Mouse (Mus musculus): ENCODE measurements around the gene Gm20458. TPM values are rescaled to one million over a fixed set of nuclear protein-coding genes. Genes with fewer than 3 reads are reported as not detected.
A peak's percentile ranks its signal among the peaks of the same experiment; 100 is the strongest.

The Gm20458 gene
- total RNA-seq (2021) = 10 to 100 TPM in 1 of 2 experiments, 1 to 10 TPM in 1; 4.1 to 17.9 TPM
- long read RNA-seq, partial matches to known transcripts = 4 of 8 reads
- long read RNA-seq, other reads (novel, unspliced or antisense) = 4 of 8 reads

- DNase-seq (ENCODE audit: low spot score in 2 of 2) = peak; percentile 93 to 96
These were observed at the start of gene Gm20458 for GRCm38 (mm10) chr2:164460745-164461551. Gm20458 (plus strand) TSS chr2:164460967.

- no peak for DNase-seq (ENCODE audit: low spot score in 2 of 2)
These were observed 46.6 kb upstream of the Gm20458 start for GRCm38 (mm10) chr2:164414167-164414566.

DNA sequence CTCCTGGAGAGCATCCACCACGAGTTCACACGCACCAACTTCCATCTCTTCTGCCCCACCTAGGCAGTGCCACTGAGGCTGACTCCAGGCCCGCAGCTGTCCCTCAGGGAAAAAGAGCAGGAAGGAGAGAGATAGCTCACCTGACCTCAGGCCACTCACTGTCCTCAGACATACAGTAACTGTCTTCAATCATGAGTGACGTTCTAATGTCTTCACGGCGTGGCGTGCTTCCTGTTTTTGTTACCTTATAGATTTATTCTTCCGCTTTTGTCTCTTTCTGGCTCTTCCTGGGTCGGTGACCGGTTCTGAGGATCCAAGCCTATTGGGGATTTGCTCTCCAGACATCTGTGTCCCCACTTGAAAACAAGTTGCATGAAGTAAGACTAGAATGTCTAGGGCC is 46.2 kb upstream of the Gm20458 start:
- no peak for DNase-seq (ENCODE audit: low spot score in 2 of 2)

GRCm38 (mm10) chr2:164417198-164417597 is 43.6 kb upstream of the Gm20458 start:
- peak in 1 of 2 experiments; percentile 53 for DNase-seq (ENCODE audit: low spot score in 2 of 2)

- DNase-seq (ENCODE audit: low spot score in 2 of 2) = no peak
These were observed 42.4 kb upstream of the Gm20458 start for GRCm38 (mm10) chr2:164418308-164418875.

GRCm38 (mm10) chr2:164419489-164419888 is 41.3 kb upstream of the Gm20458 start:
- DNase-seq (ENCODE audit: low spot score in 2 of 2) = no peak

- no peak for DNase-seq (ENCODE audit: low spot score in 2 of 2)
These were observed 39.5 kb upstream of the Gm20458 start for GRCm38 (mm10) chr2:164421306-164421705.

- no peak for DNase-seq (ENCODE audit: low spot score in 2 of 2)
These were observed 38.8 kb upstream of the Gm20458 start for GRCm38 (mm10) chr2:164421979-164422378.

DNA sequence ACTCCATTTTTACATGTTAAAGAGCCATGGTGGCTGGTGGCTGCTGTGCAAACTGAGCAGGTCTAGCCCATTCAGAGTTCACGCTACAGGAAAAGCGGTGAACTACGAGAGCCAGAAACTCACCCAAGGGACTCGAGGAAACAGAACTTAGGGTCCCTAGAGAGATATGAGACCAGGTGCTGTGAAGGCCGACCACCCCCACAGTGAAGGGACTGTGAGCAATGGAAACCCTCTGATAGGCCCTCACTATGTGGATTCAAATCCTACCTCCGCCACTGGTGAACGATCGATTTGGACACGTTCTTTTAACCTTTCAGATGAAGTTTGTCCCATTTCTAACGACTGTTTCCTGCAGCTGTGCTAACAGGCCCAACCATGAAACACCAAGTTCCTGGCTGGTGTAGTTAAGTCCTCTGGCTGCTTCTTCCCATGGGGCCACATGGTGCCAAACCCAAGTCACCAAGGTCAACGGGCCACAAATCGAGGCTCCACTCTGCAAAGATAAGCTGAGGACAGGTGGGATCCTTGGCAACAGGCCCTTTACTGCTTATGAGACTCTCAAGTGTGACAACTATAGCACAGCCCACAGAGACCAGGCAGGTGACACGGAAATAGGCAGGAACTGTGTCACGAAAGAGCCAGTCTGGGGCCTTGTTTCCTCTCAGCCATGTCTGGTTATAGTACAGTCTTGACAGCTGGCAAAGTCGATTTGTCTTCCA is 37.9 kb upstream of the Gm20458 start:
- no peak for DNase-seq (ENCODE audit: low spot score in 2 of 2)

DNA sequence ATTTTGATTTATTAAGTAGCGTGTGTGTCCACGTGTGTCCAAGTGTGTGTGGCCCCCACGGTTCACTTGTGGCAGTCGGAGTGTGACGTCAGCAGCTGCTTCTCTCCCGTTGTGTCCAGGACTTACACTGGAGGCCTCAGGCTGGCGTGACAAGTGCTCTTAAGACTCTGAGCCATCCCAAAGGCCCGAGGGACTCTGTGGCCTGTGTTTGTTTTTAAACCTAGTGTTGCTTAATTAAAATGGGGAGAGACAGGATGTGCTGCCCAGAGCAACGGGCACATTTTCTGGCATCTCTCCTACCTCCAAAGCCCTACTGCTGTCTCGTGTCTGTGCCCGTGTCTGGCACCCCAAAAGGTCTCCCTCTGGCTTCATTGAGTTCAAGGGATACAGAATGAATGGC is 37.3 kb upstream of the Gm20458 start:
- no peak for DNase-seq (ENCODE audit: low spot score in 2 of 2)

- DNase-seq (ENCODE audit: low spot score in 2 of 2) = no peak
These were observed 36.4 kb upstream of the Gm20458 start for GRCm38 (mm10) chr2:164424406-164424805.

DNA sequence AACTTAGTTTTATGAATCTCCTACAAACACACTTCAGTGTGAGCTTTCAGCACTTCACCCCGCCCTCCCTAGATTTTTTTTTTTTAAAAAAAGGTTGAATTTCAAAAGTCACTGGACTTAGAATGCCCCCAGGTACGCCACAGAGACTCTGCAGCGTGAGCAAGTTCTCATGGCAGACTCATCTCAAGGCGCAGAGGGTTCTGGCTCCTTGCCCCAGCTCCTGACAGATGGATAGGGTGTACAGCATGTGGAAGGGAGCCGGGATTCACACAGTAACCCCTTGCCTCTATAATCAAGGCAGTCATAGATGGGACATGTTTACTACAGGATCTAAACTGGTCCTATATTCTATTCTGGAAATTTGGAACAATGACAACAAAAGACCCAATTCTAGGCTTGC is 35.4 kb upstream of the Gm20458 start:
- no peak for DNase-seq (ENCODE audit: low spot score in 2 of 2)

DNA sequence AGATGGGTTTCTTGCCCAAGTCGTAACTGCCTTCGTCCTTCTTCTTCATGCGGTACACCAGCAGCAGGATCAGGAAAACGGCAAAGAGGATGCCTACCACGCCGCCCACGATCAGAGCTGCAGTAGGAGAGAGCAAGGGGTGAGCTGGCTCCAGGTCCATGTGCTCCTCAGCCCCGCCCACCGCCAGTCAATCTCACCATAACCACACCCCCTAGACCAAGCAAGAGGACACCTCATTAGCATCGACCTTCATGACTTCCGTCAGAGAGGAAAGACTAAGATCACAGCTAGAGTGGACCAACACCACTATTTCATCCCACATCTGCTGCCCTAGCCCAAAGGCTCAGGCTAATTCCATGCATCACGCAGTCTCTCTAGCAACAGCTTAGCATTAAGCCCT is 34.6 kb upstream of the Gm20458 start:
- no peak for DNase-seq (ENCODE audit: low spot score in 2 of 2)

GRCm38 (mm10) chr2:164426952-164427351 is 33.8 kb upstream of the Gm20458 start:
- DNase-seq (ENCODE audit: low spot score in 2 of 2) = no peak

DNA sequence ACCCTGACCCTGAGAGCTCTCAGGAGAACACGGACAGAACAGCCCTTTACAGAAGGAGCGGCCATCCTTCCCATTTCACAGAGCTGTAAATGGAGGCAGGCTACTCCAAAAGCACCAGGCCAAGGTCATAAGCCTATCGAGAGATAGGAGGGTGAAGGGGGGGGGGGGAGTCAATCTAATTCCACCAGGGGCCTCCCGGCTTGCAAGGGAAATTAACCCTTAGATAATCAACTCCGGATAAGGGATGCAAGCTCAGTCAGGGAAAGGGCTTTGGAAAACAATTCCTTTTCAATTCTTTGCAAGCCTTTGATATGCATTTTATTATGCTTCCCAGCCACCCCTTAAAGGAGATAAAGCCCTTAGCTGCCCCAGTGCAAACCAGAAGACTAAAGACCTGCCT is 32.3 kb upstream of the Gm20458 start:
- no peak for DNase-seq (ENCODE audit: low spot score in 2 of 2)

DNA sequence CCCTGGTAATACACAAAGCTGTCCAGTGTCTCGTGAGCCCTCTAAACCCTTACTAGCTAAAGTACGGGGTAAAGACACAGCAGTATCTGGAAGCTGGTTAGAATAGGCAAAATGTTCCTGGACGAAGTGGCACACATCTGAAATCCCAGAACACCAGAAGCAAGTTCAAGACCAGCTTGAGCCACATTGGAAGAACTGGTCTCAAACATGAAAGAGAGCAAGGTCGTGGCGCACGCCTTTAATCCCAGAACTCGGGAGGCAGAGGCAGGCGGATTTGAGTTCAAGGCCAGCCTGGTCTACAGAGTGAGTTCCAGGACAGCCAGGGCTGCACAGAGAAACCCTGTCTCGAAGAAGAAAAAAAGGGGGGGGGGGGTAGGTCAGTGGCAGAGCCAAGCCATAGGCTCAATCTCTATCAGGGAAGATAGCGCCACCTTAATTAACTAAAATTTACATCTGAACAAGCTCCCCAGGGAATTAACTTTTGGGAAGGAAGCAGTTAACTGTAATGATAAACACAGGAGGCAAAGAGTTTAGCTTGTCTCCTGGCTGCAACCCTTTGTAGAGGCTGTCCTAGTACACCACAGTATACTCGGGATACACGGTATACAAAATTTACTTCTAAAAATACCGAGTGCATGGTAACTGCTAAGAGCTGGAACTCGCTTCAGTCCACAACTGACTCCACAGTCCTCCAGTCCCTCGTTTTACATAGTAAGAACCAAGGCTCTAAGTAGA is 30.7 kb upstream of the Gm20458 start:
- no peak for DNase-seq (ENCODE audit: low spot score in 2 of 2)

GRCm38 (mm10) chr2:164430697-164431096 is 30.1 kb upstream of the Gm20458 start:
- no peak for DNase-seq (ENCODE audit: low spot score in 2 of 2)

DNA sequence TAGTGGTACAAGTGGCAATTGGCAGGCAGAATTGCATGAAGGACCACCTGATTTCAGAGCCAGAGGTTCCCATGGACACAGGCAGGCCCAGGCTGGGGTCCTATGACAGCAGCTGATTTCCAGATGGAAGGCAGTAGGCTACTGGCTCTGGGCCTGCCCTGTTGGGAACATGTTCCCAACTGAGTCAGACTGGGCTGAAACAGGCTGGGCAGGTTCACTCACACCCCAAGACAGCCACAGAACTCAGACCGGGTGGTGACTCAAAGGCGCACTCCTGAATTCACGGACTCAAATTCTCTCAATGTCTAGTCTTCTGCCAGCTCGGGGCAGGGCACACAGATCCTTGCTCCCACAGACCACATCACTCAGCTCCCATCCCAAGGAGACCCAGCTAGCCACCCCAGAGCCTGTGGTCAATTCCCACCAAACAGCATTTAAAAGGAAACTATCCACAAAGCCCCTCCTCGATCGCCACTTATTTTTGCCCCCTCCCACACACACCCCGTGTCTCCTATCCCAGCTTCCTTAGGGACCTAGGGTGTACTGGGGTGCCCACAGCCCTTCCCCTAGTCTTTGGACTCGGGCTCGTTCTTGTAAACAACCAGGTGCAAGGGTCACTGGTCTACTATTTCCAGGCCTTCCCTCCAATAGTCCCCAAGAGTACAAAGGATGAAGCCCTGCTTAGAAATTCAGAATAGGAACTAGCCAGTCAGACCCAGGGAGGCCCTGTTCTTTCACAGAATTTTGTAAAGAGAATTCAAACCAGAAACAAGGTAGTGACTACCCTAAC is 28.9 kb upstream of the Gm20458 start:
- DNase-seq (ENCODE audit: low spot score in 2 of 2) = no peak

GRCm38 (mm10) chr2:164432541-164433191 is 28.1 kb upstream of the Gm20458 start:
- DNase-seq (ENCODE audit: low spot score in 2 of 2) = no peak

- no peak for DNase-seq (ENCODE audit: low spot score in 2 of 2)
These were observed 27.4 kb upstream of the Gm20458 start for GRCm38 (mm10) chr2:164433278-164433895.

Measured in layer of hippocampus, postnatal 10 days (tissue).